Mouse (Mus musculus): ENCODE results near the gene Socs2.

- no peak for TF ChIP-seq POLR2A (IDR thresholded peaks at IDR 0.05; ENCODE audit: insufficient read depth, low read length)
- no peak for TF ChIP-seq CTCF (IDR thresholded peaks at IDR 0.05; ENCODE audit: low read depth, low read length)
Observed at GRCm38 (mm10) chr10:95458050-95458806, 41.2 kb upstream of the Socs2 start.

Data from ES-Bruce4 (cell line).